ENCODE assay signal across 9 mouse cellular contexts in genomic region chr1:127238871-127239314, GRCm38 (mm10). TPM values are rescaled to one million over a fixed set of nuclear protein-coding genes. Genes with fewer than 3 reads are reported as not detected.
DNase-seq lines count a peak whose midpoint lies in the region.
"Had no signal": no experiment of that assay in that cellular context is flagged by ENCODE, and none has a peak within 500 bp of the region (broad histone marks: within the 10 kb centered on the region; RNA-seq: fewer than 3 reads in every experiment).

No protein-coding gene starts in this region.

- H3K4me1 ChIP-seq in heart, embryonic 10.5 days = peaks cover 27% of the 10 kb centered on the region

- WGBS in heart, embryonic 10.5 days = 48% methylated on average over 6 of the region's 6 CpGs
- 94% methylated on average over 6 of the region's 6 CpGs for WGBS in macrophage (ENCODE audit: missing documents)

- H3K27me3 ChIP-seq in heart, embryonic 10.5 days (ENCODE audit: insufficient read depth, poor library complexity, severe bottlenecking) = no peaks in the 10 kb centered on the region

- H3K79me2 ChIP-seq in macrophage (ENCODE audit: inconsistent target) = peaks cover 86% of the 10 kb centered on the region

- peak; percentile 87 for DNase-seq in heart, adult 11 months
- no peak for DNase-seq in heart, embryonic 10.5 days (ENCODE audit: low spot score)
- peak; percentile 28 for DNase-seq in thymus, postnatal 0 days (ENCODE audit: low spot score)
- no peak for DNase-seq in thymus, postnatal 36 days
- no peak for DNase-seq in left cerebral cortex, postnatal 14 days (ENCODE audit: low spot score in 2 of 2)
- DNase-seq in left cerebral cortex, postnatal 36 days (ENCODE audit: low spot score in 2 of 2) = no peak
- no peak for DNase-seq in lung, adult 18-20 months
- DNase-seq: cerebellum, adult 2 months had no signal

- no peaks in the 10 kb centered on the region for H3K9me3 ChIP-seq in heart, embryonic 10.5 days

- no peaks in the 10 kb centered on the region for H3K36me3 ChIP-seq in heart, embryonic 10.5 days
- H3K36me3 ChIP-seq in macrophage (ENCODE audit: inconsistent target) = no peaks in the 10 kb centered on the region

- no peak overlapping the region for H3K4me3 ChIP-seq in heart, embryonic 10.5 days
- no peak overlapping the region for H3K4me3 ChIP-seq in macrophage (ENCODE audit: inconsistent target)

- H3K27ac ChIP-seq in heart, embryonic 10.5 days = no peak overlapping the region
- H3K27ac ChIP-seq in macrophage = peak overlapping the region; percentile 93

- intact Hi-C loops in left cerebral cortex, postnatal 14 days (cut with DNase I) = no loop called here
- intact Hi-C loops in left cerebral cortex, postnatal 36 days (cut with DNase I) = no loop called here

RNA-seq across cellular contexts. Expression of gene Mgat5, which starts 34.1 kb away (rescaled TPM):
- polyA plus RNA-seq in heart, embryonic 10.5 days (2016; fragmentation: Nextera tagmentation; extraction: Ambion mirVana) = 3.2 and 3.5 TPM in 2 replicates
- 6.5 and 9.9 TPM in 2 replicates for polyA plus RNA-seq in thymus, postnatal 0 days (2015; fragmentation: Nextera tagmentation; extraction: Ambion mirVana)
- 100 to 1,000 TPM in 18 of 26 experiments, 10 to 100 TPM in 8; 20.4 to 211 (median 116) TPM for total RNA-seq in macrophage (2018; cell fraction: chromatin; rRNA removed)
- 10 to 100 TPM; 23.6 to 59.8 (median 37.0) TPM for total RNA-seq in macrophage (2018; cell fraction: cytosol; rRNA removed)
- total RNA-seq in macrophage (2018; cell fraction: nucleus; rRNA removed) = 100 to 1,000 TPM in 3 of 26 experiments, 10 to 100 TPM in 23; 30.1 to 157 (median 70.9) TPM
- polyA plus RNA-seq in macrophage (2018) = 23.8 to 56.9 TPM (median 29.7 TPM) in 3 replicates
- 10 to 100 TPM; 83.1 to 91.5 TPM for total RNA-seq in left cerebral cortex, postnatal 14 days (2021)
- 10 to 100 TPM; 77.3 to 79.1 TPM for total RNA-seq in left cerebral cortex, postnatal 36 days (2021)

Comparison
In these comparisons a context has a peak if more than half of its experiments do, and no peak if none do; other contexts are left out.
1. DNase-seq: peak in heart, adult 11 months (single experiment) and thymus, postnatal 0 days (single experiment); none in heart, embryonic 10.5 days (single experiment), thymus, postnatal 36 days (0 of 2), left cerebral cortex, postnatal 14 days (0 of 2), left cerebral cortex, postnatal 36 days (0 of 2) and lung, adult 18-20 months (0 of 2).